Mouse (Mus musculus): ENCODE data around the gene Gm9736.

DNA sequence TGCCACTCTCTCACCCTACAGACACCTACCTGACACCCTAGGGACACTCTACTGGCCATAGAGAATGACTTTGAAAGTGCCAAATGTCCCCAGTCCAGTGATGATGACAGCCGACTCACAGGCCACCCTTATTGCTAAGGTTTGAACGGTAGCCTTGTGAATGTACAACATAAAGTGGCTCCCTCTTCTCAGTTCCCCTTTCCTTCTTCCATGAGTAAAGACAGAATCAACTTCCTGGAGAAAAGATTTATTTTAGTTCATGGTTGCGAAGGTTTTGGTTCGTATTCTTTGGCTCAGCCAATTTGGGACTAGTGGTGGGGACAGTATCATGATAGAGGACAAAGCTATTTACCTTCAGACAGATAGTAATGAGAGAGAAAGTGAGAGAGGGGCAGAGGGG lies 12.2 kb downstream of the Gm9736 start:
- TF ChIP-seq GATA1 (IDR thresholded peaks at IDR 0.05; ENCODE audit: borderline replicate concordance, low read length) (no peak), FLI1 (IDR thresholded peaks at IDR 0.05; ENCODE audit: low read length) (no peak)

Data from megakaryocyte, embryonic 14.5 days (primary cell).